Mouse (Mus musculus): ENCODE results near the gene Adprhl1.

GRCm38 (mm10) chr8:13234803-13235202 lies 19.2 kb downstream of the Adprhl1 start:
- TF ChIP-seq CTCF (IDR thresholded peaks at IDR 0.05; ENCODE audit: control insufficient read depth, insufficient read depth, low read length) (no peak), POLR2A (IDR thresholded peaks at IDR 0.05; ENCODE audit: borderline replicate concordance, control insufficient read depth, low read depth, low read length) (no peak)
